Mouse (Mus musculus) midbrain, postnatal 0 days (tissue): ENCODE data around the gene Tas2r125. TPM values are rescaled to one million over a fixed set of nuclear protein-coding genes. Genes with fewer than 3 reads are reported as not detected.
"Not testable (repeated sequence)": the region's sequence is repeated elsewhere in the genome, so short reads cannot be mapped to it uniquely, and the experiment has no call there.

Experiments used
- ATAC-seq: fragments of 200-750 bp; cut with Nextera tagmentation; 2 replicates; pipeline ENCODE4 v1.8.0; 2017; ENCODE audit warnings: moderate number of reproducible peaks, mild to moderate bottlenecking, moderate TSS enrichment, moderate library complexity; ENCODE audit not compliant: low FRiP score
- DNase-seq: peaks from one replicate; pipeline ENCODE4 v3.0.0-alpha.2; 2015; ENCODE audit warnings: low spot score
- H3K27ac ChIP-seq: fragments of 300-500 bp; sonication (generic); 2 replicates; pipeline ENCODE4 v1.5.1; 2014; ENCODE audit warnings: low read depth, mild to moderate bottlenecking, low read length, mixed read lengths
- H3K27me3 ChIP-seq: fragments of 300-500 bp; sonication (generic); 2 replicates; pipeline ENCODE4 v1.6.1; 2014; ENCODE audit warnings: low read length, control low read depth, mixed read lengths; ENCODE audit not compliant: insufficient read depth
- H3K36me3 ChIP-seq: fragments of 300-500 bp; sonication (generic); 2 replicates; pipeline ENCODE4 v1.6.1; 2014; ENCODE audit warnings: low read length, control low read depth, mixed read lengths; ENCODE audit not compliant: insufficient read depth
- H3K4me1 ChIP-seq: fragments of 300-500 bp; sonication (generic); 2 replicates; pipeline ENCODE4 v1.6.1; 2014; ENCODE audit warnings: mild to moderate bottlenecking, control low read depth, antibody characterized with exemption, low read length, mixed read lengths; ENCODE audit not compliant: insufficient read depth
- H3K4me2 ChIP-seq: fragments of 300-500 bp; sonication (generic); 2 replicates; pipeline ENCODE4 v1.6.1; 2014; ENCODE audit warnings: low read depth, mild to moderate bottlenecking, low read length, mixed read lengths; ENCODE audit not compliant: poor library complexity, severe bottlenecking
- H3K4me3 ChIP-seq: fragments of 300-500 bp; sonication (generic); 2 replicates; pipeline ENCODE4 v1.5.1; 2014; ENCODE audit warnings: low read depth, mild to moderate bottlenecking, low read length, moderate library complexity
- H3K9ac ChIP-seq: fragments of 300-500 bp; sonication (generic); replicated peaks from 2 replicates; pipeline ENCODE4 v1.6.1; 2014; ENCODE audit warnings: mild to moderate bottlenecking, low read length, moderate library complexity, mixed read lengths; ENCODE audit not compliant: poor library complexity, severe bottlenecking
- H3K9me3 ChIP-seq: fragments of 300-500 bp; sonication (generic); 2 replicates; pipeline ENCODE4 v1.6.1; 2016; ENCODE audit warnings: low read length, control low read depth
- CTCF ChIP-seq: IDR thresholded peaks from 2 replicates; pipeline ENCODE4 v1.5.1; 2016; ENCODE audit warnings: antibody characterized with exemption, mild to moderate bottlenecking
- WGBS: fragments of 180-500 bp; shearing (Covaris S2); extraction: QIAGEN DNeasy Blood & Tissue Kit; methylation state at CpG from one replicate; pipeline ENCODE4 v1.1.7; 2014; 5-methylcytosine and 5-hydroxymethylcytosine counted together
- polyA plus RNA-seq: library from polyadenylated mRNA; unstranded; fragments of >200 nt; fragmentation: Nextera tagmentation; extraction: Ambion mirVana; gene quantifications from 2 replicates; pipeline ENCODE4 v1.2.1, GENCODE M21; 2015
- total RNA-seq: library from RNA; depleted of rRNA; stranded (reverse); fragments of >200 nt; gene quantifications from 2 replicates; pipeline ENCODE4 v1.2.3, GENCODE M21; 2014; rRNA removed

The Tas2r125 gene
- not detected in 2 replicates for total RNA-seq
- not detected in 2 replicates for polyA plus RNA-seq

DNA sequence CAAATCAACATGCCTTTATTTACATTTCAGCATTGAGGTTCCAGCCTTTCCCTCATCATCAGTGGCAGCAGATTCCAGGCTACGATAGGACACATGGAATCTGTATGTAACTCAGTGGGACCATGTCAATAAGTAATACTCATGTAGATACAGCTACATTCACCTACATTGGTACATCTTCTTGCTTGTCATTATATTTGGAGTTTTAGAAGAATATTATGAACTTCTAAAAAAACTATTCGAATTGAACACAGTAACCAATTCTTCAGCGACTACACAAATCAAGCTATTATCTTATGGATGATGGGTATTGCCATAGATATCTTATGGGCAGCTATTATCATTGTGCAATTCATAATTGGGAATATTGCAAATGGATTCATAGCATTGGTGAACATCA, at the start of gene Tas2r125:
TSS of gene Tas2r125 (plus strand) at position 301 of the 400 bp plus-strand sequence.
- ATAC-seq (no peak), DNase-seq (no peak)
- no peaks in the 10 kb centered on the region for H3K9me3 ChIP-seq
- no peaks in the 10 kb centered on the region for H3K4me1 ChIP-seq
- H3K4me2 ChIP-seq = no peak within 1 kb of the TSS
- WGBS = 88% methylated on average over 3 of the region's 3 CpGs
- no peak within 1 kb of the TSS for H3K4me3 ChIP-seq
- no peak within 1 kb of the TSS for H3K27ac ChIP-seq
- no peak within 1 kb of the TSS for H3K9ac ChIP-seq
- H3K27me3 ChIP-seq = no peaks in the 10 kb centered on the region
- H3K36me3 ChIP-seq = no peaks in the 10 kb centered on the region
- no peak for TF ChIP-seq CTCF

DNA sequence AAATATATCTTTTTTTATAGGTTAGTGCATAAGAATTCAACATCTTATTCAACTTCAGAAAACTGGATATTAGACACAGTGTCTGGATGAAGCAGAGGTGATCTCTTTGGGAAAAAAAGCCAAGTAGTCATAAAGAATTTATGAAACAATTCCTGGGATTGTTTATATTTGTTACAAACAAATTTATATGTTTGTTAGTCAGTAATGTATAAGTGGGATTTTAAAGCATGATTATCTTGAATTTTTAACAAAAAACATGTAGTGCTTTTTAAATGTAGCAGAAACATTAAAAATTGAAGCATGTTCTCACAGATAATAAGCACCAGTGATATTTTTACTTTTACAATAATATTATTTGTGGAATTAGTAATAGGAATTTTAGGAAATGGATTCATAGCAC, 41.7 kb upstream of the Tas2r125 start, which contains the start of gene Tas2r110:
TSS of gene Tas2r110 (plus strand) at position 301 of the 400 bp plus-strand sequence.
- no peak for DNase-seq
- H3K27me3 ChIP-seq = no peaks in the 10 kb centered on the region
- no peak within 1 kb of the TSS for H3K4me2 ChIP-seq
- H3K9ac ChIP-seq = no peak within 1 kb of the TSS
- no peaks in the 10 kb centered on the region for H3K9me3 ChIP-seq
- no peaks in the 10 kb centered on the region for H3K36me3 ChIP-seq
- no peak within 1 kb of the TSS for H3K4me3 ChIP-seq
- H3K4me1 ChIP-seq = no peaks in the 10 kb centered on the region
- ATAC-seq = no peak
- H3K27ac ChIP-seq = no peak within 1 kb of the TSS
- no peak for TF ChIP-seq CTCF

DNA sequence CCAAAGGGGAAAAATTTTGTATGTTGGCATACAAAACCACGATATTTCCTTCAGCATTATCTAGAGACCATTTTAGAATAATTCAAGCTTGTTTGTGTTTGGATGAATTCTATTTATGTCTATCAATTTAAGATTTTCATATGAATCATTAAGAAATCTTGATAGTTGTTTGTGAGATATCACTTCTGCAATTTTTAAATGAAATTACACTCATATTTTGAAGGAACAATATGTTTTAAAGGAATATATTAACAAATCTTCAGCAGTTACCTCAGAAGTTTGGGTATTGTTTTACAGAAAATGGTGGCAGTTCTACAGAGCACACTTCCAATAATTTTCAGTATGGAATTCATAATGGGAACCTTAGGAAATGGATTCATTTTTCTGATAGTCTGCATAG, 16.7 kb upstream of the Tas2r125 start, which contains the start of gene Tas2r113:
TSS of gene Tas2r113 (plus strand) at position 301 of the 400 bp plus-strand sequence.
- Histone ChIP-seq H3K9me3 (no peaks in the 10 kb centered on the region), H3K4me1 (no peaks in the 10 kb centered on the region), H3K27me3 (no peaks in the 10 kb centered on the region), H3K9ac (no peak within 1 kb of the TSS), H3K27ac (no peak within 1 kb of the TSS), H3K4me2 (no peak within 1 kb of the TSS), H3K4me3 (no peak within 1 kb of the TSS), H3K36me3 (no peaks in the 10 kb centered on the region)
- 64% methylated on average over 1 of the region's 1 CpGs for WGBS
- TF ChIP-seq CTCF = no peak
- no peak for DNase-seq
- no peak for ATAC-seq

DNA sequence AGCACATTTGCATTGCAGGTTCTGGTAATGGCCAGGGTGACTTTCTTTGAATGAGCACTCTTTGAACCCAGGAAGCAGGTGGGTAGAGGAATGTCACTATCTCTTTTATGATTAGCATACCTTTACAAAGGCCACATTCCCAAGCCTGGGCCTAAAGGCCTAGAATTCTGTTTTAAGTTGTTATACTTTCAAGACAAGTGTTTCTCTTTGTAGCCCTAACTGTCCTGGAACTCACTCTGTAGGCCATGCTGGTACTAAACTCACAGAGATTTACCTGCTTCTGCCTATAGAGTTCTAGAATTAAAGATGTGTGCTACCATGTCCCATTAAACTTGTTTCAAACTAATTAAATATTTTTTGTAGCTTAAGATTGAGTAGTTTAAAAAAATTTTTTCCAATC, 31.9 kb downstream of the Tas2r125 start:
- H3K4me2 ChIP-seq, H3K4me1 ChIP-seq, DNase-seq, H3K36me3 ChIP-seq, H3K27ac ChIP-seq, ATAC-seq, H3K9ac ChIP-seq, H3K9me3 ChIP-seq, H3K27me3 ChIP-seq, H3K4me3 ChIP-seq: not testable (repeated sequence)

DNA sequence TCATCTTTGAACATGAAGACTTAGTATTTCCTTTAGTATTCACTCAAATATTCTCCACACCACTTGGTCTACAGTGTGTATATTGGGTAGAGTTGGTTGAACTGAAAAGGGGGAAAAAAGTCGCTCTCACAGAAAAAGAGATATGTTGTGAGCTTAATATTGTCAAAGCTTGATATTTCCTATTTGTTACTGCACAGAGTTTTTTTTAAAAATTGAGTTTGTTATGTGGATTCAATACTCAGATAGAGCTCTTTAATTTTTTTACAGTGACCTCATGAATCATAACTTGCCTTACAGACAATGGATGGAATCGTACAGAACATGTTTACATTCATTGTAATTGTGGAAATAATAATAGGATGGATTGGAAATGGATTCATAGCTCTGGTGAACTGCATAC, 41.4 kb downstream of the Tas2r125 start, which contains the start of gene Tas2r129:
TSS of gene Tas2r129 (plus strand) at position 301 of the 400 bp plus-strand sequence.
- Histone ChIP-seq H3K4me3 (no peak within 1 kb of the TSS), H3K36me3 (no peaks in the 10 kb centered on the region), H3K4me2 (no peak within 1 kb of the TSS), H3K9me3 (no peaks in the 10 kb centered on the region), H3K27ac (no peak within 1 kb of the TSS), H3K9ac (no peak within 1 kb of the TSS), H3K4me1 (no peaks in the 10 kb centered on the region), H3K27me3 (no peaks in the 10 kb centered on the region)
- ATAC-seq = no peak
- no peak for DNase-seq
- TF ChIP-seq CTCF = no peak
- 80% methylated on average over 2 of the region's 2 CpGs for WGBS

DNA sequence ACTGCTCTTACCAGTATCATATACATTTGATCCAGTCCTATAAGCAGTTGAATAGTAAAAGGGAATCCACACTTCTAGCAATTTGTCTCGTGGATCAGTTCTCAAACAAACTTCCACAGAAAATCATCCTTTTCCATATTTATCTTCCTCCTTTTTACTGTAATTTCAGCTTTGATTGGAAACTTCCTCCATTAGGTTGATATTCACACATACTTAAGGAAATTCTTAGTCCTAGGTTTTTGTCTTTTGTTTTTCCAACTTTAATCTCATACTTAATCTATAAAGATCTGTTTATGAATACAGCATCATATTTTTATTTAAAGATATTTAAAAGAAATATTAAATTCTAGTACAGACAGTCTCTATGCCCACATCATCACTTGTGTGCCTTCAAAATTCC, 48.4 kb downstream of the Tas2r125 start, which contains the start of gene Tas2r131:
TSS of gene Tas2r131 (minus strand) at position 101 of the 400 bp plus-strand sequence.
- Histone ChIP-seq H3K4me3 (no peak within 1 kb of the TSS), H3K4me2 (no peak within 1 kb of the TSS), H3K27ac (no peak within 1 kb of the TSS), H3K9ac (no peak within 1 kb of the TSS), H3K9me3 (no peaks in the 10 kb centered on the region), H3K4me1 (no peaks in the 10 kb centered on the region), H3K27me3 (no peaks in the 10 kb centered on the region), H3K36me3 (no peaks in the 10 kb centered on the region)
- DNase-seq = no peak
- TF ChIP-seq CTCF = no peak
- 60% methylated on average over 1 of the region's 1 CpGs for WGBS
- ATAC-seq = no peak

Other genes starting within 250 kb of the Tas2r125 start
- not detected in 2 replicates for gene Tas2r121, start 208.6 kb upstream of the Tas2r125 start, total RNA-seq
- gene Tas2r121, start 208.6 kb upstream of the Tas2r125 start, polyA plus RNA-seq = not detected in 2 replicates
- gene Tas2r122, start 197.7 kb upstream of the Tas2r125 start, total RNA-seq = not detected in 2 replicates
- gene Tas2r122, start 197.7 kb upstream of the Tas2r125 start, polyA plus RNA-seq = not detected in 2 replicates
- gene Tas2r115, start 171.6 kb upstream of the Tas2r125 start, total RNA-seq = not detected in 2 replicates
- not detected in 2 replicates for gene Tas2r115, start 171.6 kb upstream of the Tas2r125 start, polyA plus RNA-seq
- not detected in 2 replicates for gene Tas2r124, start 154.9 kb upstream of the Tas2r125 start, total RNA-seq
- gene Tas2r124, start 154.9 kb upstream of the Tas2r125 start, polyA plus RNA-seq = not detected in 2 replicates
- gene Tas2r102, start 147.5 kb upstream of the Tas2r125 start, total RNA-seq = not detected in 2 replicates
- gene Tas2r102, start 147.5 kb upstream of the Tas2r125 start, polyA plus RNA-seq = not detected in 2 replicates
- gene Tas2r136, start 131.5 kb upstream of the Tas2r125 start, total RNA-seq = not detected in 2 replicates
- gene Tas2r136, start 131.5 kb upstream of the Tas2r125 start, polyA plus RNA-seq = not detected in 2 replicates
- gene Tas2r117, start 106.8 kb upstream of the Tas2r125 start, total RNA-seq = not detected in 2 replicates
- not detected in 2 replicates for gene Tas2r117, start 106.8 kb upstream of the Tas2r125 start, polyA plus RNA-seq
- gene Tas2r123, start 62.5 kb upstream of the Tas2r125 start, total RNA-seq = not detected in 2 replicates
- gene Tas2r123, start 62.5 kb upstream of the Tas2r125 start, polyA plus RNA-seq = not detected in 2 replicates
- not detected in 2 replicates for gene Tas2r116, start 54.2 kb upstream of the Tas2r125 start, total RNA-seq
- not detected in 2 replicates for gene Tas2r116, start 54.2 kb upstream of the Tas2r125 start, polyA plus RNA-seq
- not detected in 2 replicates for gene Tas2r110, start 41.6 kb upstream of the Tas2r125 start, total RNA-seq
- not detected in 2 replicates for gene Tas2r110, start 41.6 kb upstream of the Tas2r125 start, polyA plus RNA-seq
- gene Tas2r113, start 16.6 kb upstream of the Tas2r125 start, total RNA-seq = not detected in 2 replicates
- gene Tas2r113, start 16.6 kb upstream of the Tas2r125 start, polyA plus RNA-seq = not detected in 2 replicates
- not detected in 2 replicates for gene Tas2r129, start 41.5 kb downstream of the Tas2r125 start, total RNA-seq
- gene Tas2r129, start 41.5 kb downstream of the Tas2r125 start, polyA plus RNA-seq = not detected in 2 replicates
- gene Tas2r131, start 48.3 kb downstream of the Tas2r125 start, total RNA-seq = not detected in 2 replicates
- not detected in 2 replicates for gene Tas2r131, start 48.3 kb downstream of the Tas2r125 start, polyA plus RNA-seq
- not detected in 2 replicates for gene Tas2r109, start 71.3 kb downstream of the Tas2r125 start, total RNA-seq
- not detected in 2 replicates for gene Tas2r109, start 71.3 kb downstream of the Tas2r125 start, polyA plus RNA-seq
- not detected in 2 replicates for gene Tas2r103, start 127.5 kb downstream of the Tas2r125 start, total RNA-seq
- gene Tas2r103, start 127.5 kb downstream of the Tas2r125 start, polyA plus RNA-seq = not detected in 2 replicates
- gene Tas2r140, start 146.2 kb downstream of the Tas2r125 start, total RNA-seq = not detected in 2 replicates
- not detected in 2 replicates for gene Tas2r140, start 146.2 kb downstream of the Tas2r125 start, polyA plus RNA-seq
- gene Smim10l1, start 195.3 kb downstream of the Tas2r125 start, total RNA-seq = 185 and 229 TPM in 2 replicates
- 149 and 160 TPM in 2 replicates for gene Smim10l1, start 195.3 kb downstream of the Tas2r125 start, polyA plus RNA-seq